Mouse (Mus musculus): ENCODE data around the gene Myom3. TPM values are rescaled to one million over a fixed set of nuclear protein-coding genes. Genes with fewer than 3 reads are reported as not detected.
"Not testable (repeated sequence)": the region's sequence is repeated elsewhere in the genome, so short reads cannot be mapped to it uniquely, and the experiment has no call there.

Myom3 gene
- 0.12 and 0.13 TPM in 2 replicates for polyA plus RNA-seq (2015; fragmentation: Nextera tagmentation; extraction: Ambion mirVana)

DNA sequence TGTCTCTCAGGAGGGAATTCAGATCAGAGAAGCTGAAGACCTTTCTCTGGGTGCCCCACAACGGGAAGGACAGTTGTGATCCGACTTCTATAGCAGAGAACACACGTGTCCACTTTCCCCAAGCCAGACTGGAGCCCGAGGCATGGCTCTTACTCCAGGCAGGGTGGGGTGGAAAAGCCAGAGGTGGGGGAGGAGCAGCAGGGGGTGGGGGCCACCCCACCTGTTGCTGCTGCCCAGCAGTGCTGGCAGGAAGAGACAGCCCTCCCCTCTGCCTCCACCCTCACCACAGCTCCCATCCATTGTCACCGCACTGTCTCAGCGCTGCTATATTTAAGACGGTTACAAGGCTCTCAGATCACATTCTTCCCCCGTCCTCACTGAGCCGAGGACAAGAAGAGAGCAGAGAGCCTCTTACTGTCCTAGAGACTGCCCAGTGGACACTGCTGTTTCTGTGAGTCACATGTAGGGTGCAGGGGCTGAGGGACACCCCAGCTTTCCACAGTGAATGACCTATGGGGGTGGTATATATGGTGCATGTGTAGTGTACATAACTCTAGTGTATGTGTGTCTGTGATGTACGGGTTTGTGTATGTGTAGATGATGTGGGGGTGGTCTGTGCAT lies at the start of gene Myom3:
Gene Myom3 (plus strand): TSS at position 360 of the 621 bp plus-strand sequence.
- H3K4me3 ChIP-seq = no peak within 1 kb of the TSS
- no peak for ATAC-seq (ENCODE audit: low FRiP score)
- 59% methylated on average over 10 of the region's 10 CpGs for WGBS

GRCm38 (mm10) chr4:135710392-135710791 lies 49.1 kb upstream of the Myom3 start:
- Histone ChIP-seq H3K4me1 (replicated peaks) (no peaks in the 10 kb centered on the region), H3K27ac (no peak overlapping the region), H3K4me2 (no peak overlapping the region), H3K4me3 (no peak overlapping the region), H3K9me3 (no peaks in the 10 kb centered on the region), H3K36me3 (no peaks in the 10 kb centered on the region), H3K9ac (no peak overlapping the region), H3K27me3 (no peaks in the 10 kb centered on the region)
- WGBS = 88% methylated on average over 3 of the region's 3 CpGs
- no peak for ATAC-seq (ENCODE audit: low FRiP score)

More for the DNA sequence above, at the start of gene Myom3:
- no peak within 1 kb of the TSS for H3K4me2 ChIP-seq
- H3K9me3 ChIP-seq = peaks cover 2% of the 10 kb centered on the region; the same call in 1 of the 2 replicates
- peaks cover 5% of the 10 kb centered on the region for H3K4me1 ChIP-seq (replicated peaks)
- no peak within 1 kb of the TSS for H3K9ac ChIP-seq
- H3K27ac ChIP-seq = no peak within 1 kb of the TSS
- no peaks in the 10 kb centered on the region for H3K36me3 ChIP-seq
- 0 out of 2 replicates have a peak, but pooled peaks cover 3% of the 10 kb centered on the region for H3K27me3 ChIP-seq

- no peak for ATAC-seq (ENCODE audit: low FRiP score)
- H3K9me3 ChIP-seq = no peaks in the 10 kb centered on the region
- H3K27me3 ChIP-seq = no peaks in the 10 kb centered on the region
- H3K36me3 ChIP-seq = no peaks in the 10 kb centered on the region
- H3K27ac ChIP-seq = no peak overlapping the region
- H3K4me3 ChIP-seq = no peak overlapping the region
- H3K9ac ChIP-seq = no peak overlapping the region
- 93% methylated on average over 8 of the region's 8 CpGs for WGBS
- no peaks in the 10 kb centered on the region for H3K4me1 ChIP-seq (replicated peaks)
- no peak overlapping the region for H3K4me2 ChIP-seq
Measured at GRCm38 (mm10) chr4:135714776-135715175, 44.7 kb upstream of the Myom3 start.

- not testable (repeated sequence) for H3K27me3 ChIP-seq; ATAC-seq (ENCODE audit: low FRiP score); H3K4me2 ChIP-seq; H3K36me3 ChIP-seq; H3K27ac ChIP-seq; H3K9me3 ChIP-seq; H3K4me1 ChIP-seq (replicated peaks); H3K9ac ChIP-seq; H3K4me3 ChIP-seq
- WGBS = 98% methylated on average over 11 of the region's 11 CpGs
Measured at GRCm38 (mm10) chr4:135716438-135716837, 43.1 kb upstream of the Myom3 start.

DNA sequence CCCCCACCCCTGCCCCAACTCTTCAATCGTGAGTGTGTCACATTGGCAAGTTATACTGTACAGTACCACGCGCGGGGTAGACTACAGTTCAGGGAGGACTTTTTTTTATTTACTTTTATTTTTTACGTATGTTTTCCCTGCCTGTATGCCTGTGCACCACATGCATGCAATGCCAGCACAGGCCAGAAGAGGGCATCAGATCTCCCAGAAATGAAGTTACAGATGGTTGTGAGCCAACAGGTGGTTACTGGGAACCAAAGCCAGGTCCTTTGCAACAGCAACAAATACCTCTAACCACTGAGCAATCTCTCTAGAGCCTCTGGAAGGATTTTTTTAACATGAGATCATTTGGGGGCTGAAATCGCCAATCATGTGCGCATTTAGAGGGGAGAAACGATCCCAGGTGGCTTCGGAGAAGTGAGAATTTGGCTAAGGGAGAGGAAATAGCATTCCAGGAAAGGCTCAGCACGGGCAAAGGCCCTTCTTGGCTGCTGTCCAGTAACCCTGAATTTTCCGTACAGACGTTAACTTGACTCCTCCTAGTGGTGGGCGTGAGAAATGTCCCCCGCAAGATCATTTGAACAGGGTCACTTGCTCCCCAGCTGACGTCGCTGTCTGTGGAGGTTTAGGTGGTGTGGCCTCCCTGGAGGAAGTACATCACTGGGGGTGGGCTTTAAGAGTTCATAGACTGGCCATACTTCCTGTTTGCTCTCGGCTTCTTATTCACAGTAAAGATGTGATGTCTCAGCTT lies 36.8 kb upstream of the Myom3 start:
- Histone ChIP-seq H3K4me3 (no peak overlapping the region), H3K27me3 (0 out of 2 replicates have a peak, but pooled peaks cover under 1% of the 10 kb centered on the region), H3K9me3 (peaks cover 6% of the 10 kb centered on the region; the same call in 1 of the 2 replicates), H3K4me2 (no peak overlapping the region), H3K27ac (no peak overlapping the region), H3K9ac (no peak overlapping the region), H3K36me3 (no peaks in the 10 kb centered on the region), H3K4me1 (replicated peaks) (no peaks in the 10 kb centered on the region)
- ATAC-seq (ENCODE audit: low FRiP score) = no peak
- WGBS = 79% methylated on average over 17 of the region's 17 CpGs

DNA sequence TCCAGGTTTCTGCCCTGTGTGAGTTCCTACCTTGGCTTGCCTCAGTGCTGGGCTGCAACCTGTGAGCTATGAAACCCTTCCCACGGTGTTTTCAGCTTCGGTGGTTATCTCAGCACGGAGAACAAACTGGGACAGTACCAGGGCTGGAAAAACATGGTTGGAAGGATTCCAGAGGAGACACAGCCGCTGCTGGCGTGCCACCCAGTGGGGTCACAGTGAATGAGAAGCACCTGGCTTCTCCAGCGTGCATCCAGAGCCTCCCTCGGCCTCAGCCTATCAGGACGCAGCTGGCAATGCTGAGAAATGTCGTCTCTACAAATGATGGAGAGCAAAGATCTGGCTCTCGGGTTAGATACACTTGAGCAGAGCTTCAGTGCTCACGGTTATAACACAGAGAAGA lies 33.1 kb upstream of the Myom3 start:
- Histone ChIP-seq H3K4me2 (no peak overlapping the region), H3K27me3 (peaks cover 10% of the 10 kb centered on the region; the same call in 1 of the 2 replicates), H3K9me3 (no peaks in the 10 kb centered on the region), H3K36me3 (no peaks in the 10 kb centered on the region), H3K4me3 (no peak overlapping the region), H3K4me1 (replicated peaks) (no peaks in the 10 kb centered on the region), H3K9ac (no peak overlapping the region), H3K27ac (no peak overlapping the region)
- WGBS = 79% methylated on average over 11 of the region's 11 CpGs
- no peak for ATAC-seq (ENCODE audit: low FRiP score)

GRCm38 (mm10) chr4:135727817-135728216 lies 31.7 kb upstream of the Myom3 start, which contains the start of gene Il22ra1:
Gene Il22ra1, plus strand, starts transcription at chr4:135728172.
- Histone ChIP-seq H3K4me3 (no peak within 1 kb of the TSS), H3K9ac (no peak within 1 kb of the TSS), H3K36me3 (no peaks in the 10 kb centered on the region), H3K9me3 (no peaks in the 10 kb centered on the region), H3K27me3 (peaks cover 10% of the 10 kb centered on the region; the same call in 1 of the 2 replicates), H3K27ac (no peak within 1 kb of the TSS), H3K4me2 (no peak within 1 kb of the TSS), H3K4me1 (replicated peaks) (no peaks in the 10 kb centered on the region)
- 59% methylated on average over 14 of the region's 14 CpGs for WGBS
- ATAC-seq (ENCODE audit: low FRiP score) = no peak

GRCm38 (mm10) chr4:135730204-135730603 lies 29.3 kb upstream of the Myom3 start:
- Histone ChIP-seq H3K36me3 (no peaks in the 10 kb centered on the region), H3K9ac (no peak overlapping the region), H3K4me3 (no peak overlapping the region), H3K9me3 (no peaks in the 10 kb centered on the region), H3K4me2 (no peak overlapping the region), H3K4me1 (replicated peaks) (no peaks in the 10 kb centered on the region), H3K27ac (no peak overlapping the region), H3K27me3 (peaks cover 10% of the 10 kb centered on the region; the same call in 1 of the 2 replicates)
- WGBS = 71% methylated on average over 9 of the region's 9 CpGs
- no peak for ATAC-seq (ENCODE audit: low FRiP score)

DNA sequence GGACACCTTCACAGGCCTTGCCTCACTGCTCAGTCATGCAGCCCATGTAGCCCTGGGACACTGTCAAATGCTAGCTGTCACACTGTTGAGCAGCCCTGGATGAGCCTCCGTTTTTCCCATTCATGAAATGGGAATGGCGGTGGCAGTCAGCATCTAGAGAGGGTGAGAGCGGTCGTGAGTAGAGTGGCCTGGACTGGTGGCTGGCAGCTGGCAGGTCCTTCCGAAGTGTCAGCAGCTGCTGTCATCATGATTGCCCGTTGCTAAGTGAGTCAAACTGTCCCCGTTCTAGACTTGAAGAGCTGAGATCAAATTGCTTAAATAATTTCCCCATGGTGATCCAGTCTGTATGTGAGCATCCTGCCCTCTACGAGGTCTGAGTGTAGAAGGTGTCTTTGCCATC lies 28.6 kb upstream of the Myom3 start:
- 70% methylated on average over 8 of the region's 8 CpGs for WGBS
- no peaks in the 10 kb centered on the region for H3K36me3 ChIP-seq
- H3K4me2 ChIP-seq = no peak overlapping the region
- no peak overlapping the region for H3K4me3 ChIP-seq
- H3K9me3 ChIP-seq = no peaks in the 10 kb centered on the region
- H3K9ac ChIP-seq = no peak overlapping the region
- no peaks in the 10 kb centered on the region for H3K4me1 ChIP-seq (replicated peaks)
- H3K27ac ChIP-seq = no peak overlapping the region
- no peak for ATAC-seq (ENCODE audit: low FRiP score)
- H3K27me3 ChIP-seq = peaks cover 10% of the 10 kb centered on the region; the same call in 1 of the 2 replicates

DNA sequence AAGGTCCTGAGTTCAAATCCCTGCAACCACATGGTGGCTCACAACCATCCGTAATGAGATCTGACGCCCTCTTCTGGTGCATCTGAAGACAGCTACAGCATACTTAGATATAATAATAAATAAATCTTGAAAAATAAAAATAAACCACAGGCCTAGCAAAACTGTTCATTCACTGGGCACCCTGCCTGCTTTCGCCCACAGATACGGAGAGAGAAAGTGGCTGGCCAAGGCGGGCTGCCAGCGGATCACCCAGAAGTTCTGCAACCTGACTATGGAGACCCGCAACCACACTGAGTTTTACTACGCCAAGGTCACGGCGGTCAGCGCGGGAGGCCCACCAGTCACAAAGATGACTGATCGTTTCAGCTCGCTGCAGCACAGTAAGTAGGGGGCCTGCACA lies 25.6 kb upstream of the Myom3 start:
- Histone ChIP-seq H3K4me1 (replicated peaks) (no peaks in the 10 kb centered on the region), H3K9ac (no peak overlapping the region), H3K4me2 (no peak overlapping the region), H3K9me3 (no peaks in the 10 kb centered on the region), H3K4me3 (no peak overlapping the region), H3K27ac (no peak overlapping the region), H3K36me3 (no peaks in the 10 kb centered on the region), H3K27me3 (0 out of 2 replicates have a peak, but pooled peaks cover under 1% of the 10 kb centered on the region)
- 96% methylated on average over 14 of the region's 14 CpGs for WGBS
- no peak for ATAC-seq (ENCODE audit: low FRiP score)

- WGBS = 81% methylated on average over 3 of the region's 3 CpGs
- Histone ChIP-seq H3K27ac (no peak overlapping the region), H3K27me3 (no peaks in the 10 kb centered on the region), H3K9ac (no peak overlapping the region), H3K4me1 (replicated peaks) (no peaks in the 10 kb centered on the region), H3K36me3 (no peaks in the 10 kb centered on the region), H3K4me2 (no peak overlapping the region), H3K4me3 (no peak overlapping the region), H3K9me3 (no peaks in the 10 kb centered on the region)
- no peak for ATAC-seq (ENCODE audit: low FRiP score)
Measured at GRCm38 (mm10) chr4:135736903-135737302, 22.6 kb upstream of the Myom3 start.

- no peak overlapping the region for H3K9ac ChIP-seq
- H3K36me3 ChIP-seq = no peaks in the 10 kb centered on the region
- no peaks in the 10 kb centered on the region for H3K4me1 ChIP-seq (replicated peaks)
- WGBS = 69% methylated on average over 5 of the region's 5 CpGs
- no peaks in the 10 kb centered on the region for H3K27me3 ChIP-seq
- no peak overlapping the region for H3K27ac ChIP-seq
- H3K4me3 ChIP-seq = no peak overlapping the region
- no peaks in the 10 kb centered on the region for H3K9me3 ChIP-seq
- ATAC-seq (ENCODE audit: low FRiP score) = no peak
- no peak overlapping the region for H3K4me2 ChIP-seq
Measured at GRCm38 (mm10) chr4:135738237-135738636, 21.3 kb upstream of the Myom3 start.
